Mouse (Mus musculus): ENCODE data around the gene Ambn.
"Not testable (repeated sequence)": the region's sequence is repeated elsewhere in the genome, so short reads cannot be mapped to it uniquely, and the experiment has no call there.

Gene Ambn

DNA sequence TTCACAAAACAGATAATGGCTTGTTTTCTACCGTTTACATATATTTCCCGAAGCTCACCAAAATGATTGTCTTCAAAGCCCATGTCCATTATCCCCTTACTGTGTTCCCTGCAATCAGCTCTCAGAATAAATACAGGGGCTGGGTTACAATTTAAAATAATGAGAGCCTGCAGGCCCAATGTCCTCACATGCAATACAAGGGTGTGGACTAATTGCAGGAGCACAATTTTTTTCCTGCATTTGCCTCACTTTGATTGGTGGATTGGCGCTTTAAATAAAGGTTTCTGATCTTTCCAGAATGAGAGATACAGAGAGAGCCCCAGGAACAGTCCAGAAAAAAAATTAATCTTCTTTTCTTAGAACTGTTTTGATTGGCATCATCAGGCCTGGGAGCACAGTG, at the start of gene Ambn:
TSS of gene Ambn (plus strand) at position 301 of the 400 bp plus-strand sequence.
- DNase-seq (ENCODE audit: low spot score), result no peak

- no peak for DNase-seq (ENCODE audit: low spot score)
These were observed 35.3 kb upstream of the Ambn start for GRCm38 (mm10) chr5:88420319-88421065.

- DNase-seq (ENCODE audit: low spot score), result not testable (repeated sequence)
These were observed 30.9 kb upstream of the Ambn start for GRCm38 (mm10) chr5:88424892-88425291.

DNA sequence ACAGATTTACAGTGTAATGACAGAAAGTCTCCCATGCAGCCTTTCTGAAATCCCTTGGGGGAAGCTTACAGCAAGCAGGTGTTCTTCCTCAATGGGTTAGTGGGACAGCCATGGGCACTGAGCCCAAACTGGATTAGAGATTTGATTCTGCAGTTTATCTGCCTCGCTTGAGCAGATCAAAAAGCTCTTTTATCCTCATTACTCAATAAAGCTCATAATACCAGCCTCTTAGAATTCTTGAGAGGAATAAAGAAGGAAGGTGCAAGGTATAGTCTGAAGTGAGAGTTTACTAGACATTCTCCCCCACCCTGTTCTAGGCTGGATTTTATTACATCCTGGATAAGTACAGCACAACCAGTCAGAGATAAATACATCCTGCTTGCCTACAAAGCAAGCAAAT, 29.0 kb upstream of the Ambn start:
- no peak for DNase-seq (ENCODE audit: low spot score)

DNA sequence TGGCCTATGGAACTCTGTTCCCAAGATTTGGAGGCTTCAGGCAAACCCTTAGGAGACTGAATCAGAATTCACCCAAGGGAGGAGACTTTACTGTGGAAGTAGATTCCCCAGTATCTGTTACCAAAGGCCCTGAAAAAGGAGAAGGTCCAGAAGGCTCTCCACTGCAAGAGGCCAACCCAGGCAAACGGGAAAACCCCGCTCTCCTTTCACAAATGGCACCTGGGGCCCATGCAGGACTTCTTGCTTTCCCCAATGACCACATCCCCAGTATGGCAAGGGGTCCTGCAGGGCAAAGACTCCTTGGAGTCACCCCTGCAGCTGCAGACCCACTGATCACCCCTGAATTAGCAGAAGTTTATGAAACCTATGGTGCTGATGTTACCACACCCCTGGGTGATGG, 11.7 kb downstream of the Ambn start:
- no peak for DNase-seq (ENCODE audit: low spot score)

- DNase-seq (ENCODE audit: low spot score), result no peak
These were observed 13.3 kb downstream of the Ambn start for GRCm38 (mm10) chr5:88468807-88469704.

GRCm38 (mm10) chr5:88487675-88488074, 31.9 kb downstream of the Ambn start, which contains the start of gene Enam:
Gene Enam, plus strand, starts transcription at chr5:88487975.
- DNase-seq (ENCODE audit: low spot score), result no peak

GRCm38 (mm10) chr5:88489004-88489403, 33.2 kb downstream of the Ambn start:
- no peak for DNase-seq (ENCODE audit: low spot score)

DNA sequence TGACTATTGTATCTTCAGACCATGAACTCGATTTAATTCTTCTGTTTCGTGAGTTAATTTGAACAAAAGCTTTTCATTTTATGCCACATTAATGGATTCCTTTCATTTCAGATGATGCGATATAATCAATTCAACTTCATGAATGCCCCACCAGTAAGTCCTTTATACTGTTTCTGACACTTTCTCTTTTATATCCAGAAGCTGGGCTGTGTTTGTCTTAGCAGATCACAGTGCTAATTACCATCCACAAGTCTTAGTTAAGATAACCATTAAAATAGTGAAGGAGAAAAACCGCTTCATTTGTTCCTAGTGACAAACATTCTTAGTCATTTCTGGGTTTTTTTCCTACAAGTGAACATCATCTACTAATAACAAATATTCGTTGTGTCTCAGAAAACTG, 35.3 kb downstream of the Ambn start:
- DNase-seq (ENCODE audit: low spot score), result no peak

DNA sequence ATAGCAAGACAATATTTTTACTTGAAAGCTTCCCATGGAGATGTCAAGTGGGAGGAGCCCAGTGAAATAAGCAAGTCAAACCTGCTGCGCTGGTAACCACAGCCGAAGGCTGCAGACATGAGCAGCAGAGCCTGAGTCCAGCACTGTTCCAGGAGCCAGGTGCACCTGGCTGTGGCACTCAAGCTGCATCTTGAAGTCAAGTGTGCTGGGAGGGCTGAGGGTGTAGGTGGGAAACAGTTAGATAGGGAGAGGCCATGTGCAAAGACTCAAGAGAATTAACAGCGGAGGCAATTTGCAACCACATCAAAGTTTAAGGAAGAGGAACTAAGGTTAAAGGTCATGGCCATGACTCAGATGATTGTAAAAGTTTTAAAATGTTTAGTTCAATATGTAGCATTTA, 44.0 kb downstream of the Ambn start:
- DNase-seq (ENCODE audit: low spot score), result no peak

DNA sequence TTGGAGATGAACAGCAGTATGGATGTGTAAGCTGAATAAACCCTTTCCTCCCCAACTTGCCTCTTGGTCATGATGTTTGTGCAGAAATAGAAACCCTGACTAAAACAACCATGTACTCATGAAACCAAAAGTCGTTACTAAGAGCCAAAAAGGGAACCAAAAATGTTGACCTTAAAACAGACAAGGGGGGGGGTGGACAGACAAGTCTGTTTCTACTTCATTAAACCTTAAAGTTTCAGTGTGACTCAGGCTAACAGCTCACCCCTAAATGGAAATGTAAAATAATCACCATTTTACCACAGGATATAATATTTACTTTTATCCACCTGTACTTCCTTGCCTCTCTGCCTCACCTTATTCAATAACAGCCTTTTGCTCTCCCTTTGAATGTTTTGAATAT, 52.8 kb downstream of the Ambn start:
- no peak for DNase-seq (ENCODE audit: low spot score)

GRCm38 (mm10) chr5:88508990-88509389, 53.2 kb downstream of the Ambn start:
- no peak for DNase-seq (ENCODE audit: low spot score)
